In the genomic region with DNA sequence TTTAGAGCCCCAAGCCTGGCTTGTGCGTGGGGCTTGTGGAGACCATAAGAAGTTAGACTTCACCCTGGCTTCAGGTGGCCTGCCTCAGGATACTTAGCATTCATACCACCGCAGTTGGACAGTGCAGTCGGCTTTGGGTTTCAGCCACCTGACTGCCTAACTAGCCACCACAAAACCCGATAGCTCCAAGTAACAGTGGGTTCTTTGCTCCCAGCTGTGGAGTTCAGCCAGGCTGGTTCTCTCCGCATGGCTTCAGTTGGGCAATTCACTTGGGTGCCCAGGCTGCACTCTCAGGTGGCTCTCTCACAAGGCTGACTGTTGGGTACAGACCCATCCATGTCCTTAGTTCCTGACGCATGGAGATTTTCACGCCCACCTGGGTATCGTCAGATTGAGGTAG, we compare ENCODE assay signal across 15 mouse cellular contexts. TPM values are rescaled to one million over a fixed set of nuclear protein-coding genes. Genes with fewer than 3 reads are reported as not detected.
"Had no signal": no experiment of that assay in that cellular context is flagged by ENCODE, and none has a peak within 500 bp of the region (broad histone marks: within the 10 kb centered on the region; RNA-seq: fewer than 3 reads in every experiment).

No protein-coding gene starts in this region.

- H3K27ac ChIP-seq: lung, embryonic 15.5 days; macrophage; midbrain, embryonic 13.5 days; midbrain, embryonic 15.5 days; neural tube, embryonic 12.5 days; stomach, embryonic 15.5 days; stomach, postnatal 0 days had no signal

- H3K4me3 ChIP-seq: lung, embryonic 15.5 days; midbrain, embryonic 13.5 days; midbrain, embryonic 15.5 days; neural tube, embryonic 12.5 days; stomach, embryonic 15.5 days had no signal

- DNase-seq: lung, adult 2 months; lung, postnatal 14 days; lung, postnatal 36 days; retina, postnatal 1 day; right cerebral cortex, adult 18-20 months; right cerebral cortex, postnatal 25 days; right cerebral cortex, postnatal 4 days had no signal

RNA-seq across cellular contexts. Expression of a gene that starts 44.0 kb away (rescaled TPM):
- total RNA-seq: midbrain, postnatal 0 days had no signal
